Mouse (Mus musculus): ENCODE measurements at regions not wholly inside any gene's neighbourhood (a gene's known extent, or its start where the extent isn't known, plus 50 kb on each side); places are given as distances from the start of the nearest gene placed in this dataset.
A peak's percentile ranks its signal among the peaks of the same experiment; 100 is the strongest.

GRCm38 (mm10) chr9:113517756-113518155 lies 190.3 kb downstream of the Pdcd6ip start:
- DNase-seq (ENCODE audit: low spot score) (no peak), ATAC-seq (no peak)
- Histone ChIP-seq H3K9me3 (ENCODE audit: low read length) (no peaks in the 10 kb centered on the region), H3K4me3 (ENCODE audit: low read length) (no peak overlapping the region), H3K4me2 (ENCODE audit: low read depth, low read length) (no peak overlapping the region), H3K27me3 (ENCODE audit: insufficient read depth, low read length) (no peaks in the 10 kb centered on the region), H3K36me3 (ENCODE audit: insufficient read depth, low read length) (no peaks in the 10 kb centered on the region), H3K27ac (no peak overlapping the region), H3K9ac (replicated peaks; ENCODE audit: low read length) (no peak overlapping the region), H3K4me1 (ENCODE audit: insufficient read depth, low read length) (peaks cover 4% of the 10 kb centered on the region; the same call in 1 of the 2 replicates)
- no peak for TF ChIP-seq CTCF (IDR thresholded peaks at IDR 0.05; ENCODE audit: low read depth)
- 95% methylated on average over 6 of the region's 6 CpGs for WGBS

GRCm38 (mm10) chr9:113515703-113516020 lies 192.4 kb downstream of the Pdcd6ip start:
- DNase-seq (ENCODE audit: low spot score): no peak
- Histone ChIP-seq H3K4me3 (ENCODE audit: low read length) (no peak overlapping the region), H3K36me3 (ENCODE audit: insufficient read depth, low read length) (no peaks in the 10 kb centered on the region), H3K4me1 (ENCODE audit: insufficient read depth, low read length) (peaks cover 4% of the 10 kb centered on the region; the same call in 1 of the 2 replicates), H3K4me2 (ENCODE audit: low read depth, low read length) (no peak overlapping the region), H3K27me3 (ENCODE audit: insufficient read depth, low read length) (no peaks in the 10 kb centered on the region), H3K9ac (replicated peaks; ENCODE audit: low read length) (no peak overlapping the region), H3K27ac (peak overlapping the region; percentile 48; the same call in 1 of the 2 replicates), H3K9me3 (ENCODE audit: low read length) (no peaks in the 10 kb centered on the region)
- WGBS: 79% methylated on average over 6 of the region's 6 CpGs
- ATAC-seq: no peak
- no peak for TF ChIP-seq CTCF (IDR thresholded peaks at IDR 0.05; ENCODE audit: low read depth)

GRCm38 (mm10) chr9:113514846-113515702 lies 193.0 kb downstream of the Pdcd6ip start:
- H3K27me3 ChIP-seq (ENCODE audit: insufficient read depth, low read length): no peaks in the 10 kb centered on the region
- H3K9ac ChIP-seq (replicated peaks; ENCODE audit: low read length): no peak overlapping the region
- no peak overlapping the region for H3K4me3 ChIP-seq (ENCODE audit: low read length)
- ATAC-seq (no peak), DNase-seq (ENCODE audit: low spot score) (peak; percentile 52)
- H3K27ac ChIP-seq: peak overlapping the region; percentile 48; the same call in 1 of the 2 replicates
- 52% methylated on average over 23 of the region's 23 CpGs for WGBS
- H3K4me1 ChIP-seq (ENCODE audit: insufficient read depth, low read length): peaks cover 4% of the 10 kb centered on the region; the same call in 1 of the 2 replicates
- H3K36me3 ChIP-seq (ENCODE audit: insufficient read depth, low read length): no peaks in the 10 kb centered on the region
- H3K4me2 ChIP-seq (ENCODE audit: low read depth, low read length): peak overlapping the region; percentile 42
- no peak for TF ChIP-seq CTCF (IDR thresholded peaks at IDR 0.05; ENCODE audit: low read depth)
- H3K9me3 ChIP-seq (ENCODE audit: low read length): no peaks in the 10 kb centered on the region

GRCm38 (mm10) chr9:113511302-113511701 lies 196.8 kb downstream of the Pdcd6ip start:
- no peaks in the 10 kb centered on the region for H3K4me1 ChIP-seq (ENCODE audit: insufficient read depth, low read length)
- no peak for TF ChIP-seq CTCF (IDR thresholded peaks at IDR 0.05; ENCODE audit: low read depth)
- H3K27me3 ChIP-seq (ENCODE audit: insufficient read depth, low read length): no peaks in the 10 kb centered on the region
- no peaks in the 10 kb centered on the region for H3K36me3 ChIP-seq (ENCODE audit: insufficient read depth, low read length)
- no peak overlapping the region for H3K27ac ChIP-seq
- H3K9ac ChIP-seq (replicated peaks; ENCODE audit: low read length): no peak overlapping the region
- H3K4me2 ChIP-seq (ENCODE audit: low read depth, low read length): no peak overlapping the region
- H3K4me3 ChIP-seq (ENCODE audit: low read length): no peak overlapping the region
- H3K9me3 ChIP-seq (ENCODE audit: low read length): no peaks in the 10 kb centered on the region
- DNase-seq (ENCODE audit: low spot score): no peak
- WGBS: 68% methylated on average over 5 of the region's 5 CpGs
- ATAC-seq: no peak

- DNase-seq (ENCODE audit: low spot score) (no peak), ATAC-seq (no peak)
- H3K4me3 ChIP-seq (ENCODE audit: low read length): no peak overlapping the region
- WGBS: 77% methylated on average over 7 of the region's 7 CpGs
- no peak overlapping the region for H3K9ac ChIP-seq (replicated peaks; ENCODE audit: low read length)
- H3K9me3 ChIP-seq (ENCODE audit: low read length): no peaks in the 10 kb centered on the region
- no peak overlapping the region; the same call in 1 of the 2 replicates for H3K27ac ChIP-seq
- no peak for TF ChIP-seq CTCF (IDR thresholded peaks at IDR 0.05; ENCODE audit: low read depth)
- H3K4me1 ChIP-seq (ENCODE audit: insufficient read depth, low read length): no peaks in the 10 kb centered on the region
- H3K36me3 ChIP-seq (ENCODE audit: insufficient read depth, low read length): no peaks in the 10 kb centered on the region
- H3K4me2 ChIP-seq (ENCODE audit: low read depth, low read length): no peak overlapping the region
- H3K27me3 ChIP-seq (ENCODE audit: insufficient read depth, low read length): no peaks in the 10 kb centered on the region
These were observed 198.7 kb downstream of the Pdcd6ip start for GRCm38 (mm10) chr9:113509368-113509767.

GRCm38 (mm10) chr9:113508821-113509220 lies 199.2 kb downstream of the Pdcd6ip start:
- Histone ChIP-seq H3K9me3 (ENCODE audit: low read length) (no peaks in the 10 kb centered on the region), H3K27ac (peak overlapping the region; percentile 41), H3K4me3 (ENCODE audit: low read length) (no peak overlapping the region), H3K27me3 (ENCODE audit: insufficient read depth, low read length) (no peaks in the 10 kb centered on the region), H3K36me3 (ENCODE audit: insufficient read depth, low read length) (no peaks in the 10 kb centered on the region), H3K9ac (replicated peaks; ENCODE audit: low read length) (no peak overlapping the region), H3K4me1 (ENCODE audit: insufficient read depth, low read length) (no peaks in the 10 kb centered on the region), H3K4me2 (ENCODE audit: low read depth, low read length) (no peak overlapping the region)
- ATAC-seq: no peak
- DNase-seq (ENCODE audit: low spot score): no peak
- TF ChIP-seq CTCF (IDR thresholded peaks at IDR 0.05; ENCODE audit: low read depth): no peak
- 75% methylated on average over 3 of the region's 3 CpGs for WGBS
